Mouse (Mus musculus) brain, embryonic 18.5 days (tissue): ENCODE results near the gene Procr.

Source experiments
- DNase-seq: peaks from one replicate; pipeline ENCODE4 v3.0.0-alpha.2; 2012; ENCODE audit warnings: low read depth, low spot score

Procr gene

GRCm38 (mm10) chr2:155804053-155804452 lies 53.1 kb downstream of the Procr start:
- DNase-seq = no peak
